Mouse (Mus musculus) E14TG2a.4 (cell line): Measurements from ENCODE around the gene Sfn.

Experiments used
- CTCF ChIP-seq: conservative IDR thresholded peaks from 2 replicates; pipeline ENCODE4 v1.5.1; 2014; ENCODE audit warnings: low read length
- NANOG ChIP-seq: IDR thresholded peaks from 2 replicates; pipeline ENCODE4 v1.6.1; 2014; ENCODE audit warnings: borderline replicate concordance, low read length, mixed read lengths
- POU5F1 ChIP-seq: IDR thresholded peaks from 2 replicates; pipeline ENCODE4 v1.6.1; 2014; ENCODE audit warnings: low read length, borderline replicate concordance

DNA sequence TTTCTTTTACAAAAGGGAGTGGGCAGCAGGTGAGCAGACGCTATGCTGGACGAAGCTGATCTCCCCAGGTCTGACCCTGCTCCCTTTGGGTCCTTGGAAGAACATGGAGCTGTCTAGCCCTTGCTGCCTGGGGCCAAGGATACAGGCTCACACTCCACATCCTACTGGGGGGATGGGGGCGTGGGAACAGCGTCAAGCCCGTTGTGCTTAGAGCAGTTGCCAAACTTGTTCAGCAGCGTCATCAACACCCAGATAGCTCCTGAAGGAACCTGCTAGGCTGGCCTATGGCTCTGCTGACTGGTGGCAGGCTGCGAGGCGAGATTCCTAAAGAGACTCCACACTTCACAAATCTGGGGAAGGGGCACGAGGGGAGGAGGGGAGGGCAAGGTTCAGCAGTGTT is 3.4 kb upstream of the Sfn start:
- TF ChIP-seq CTCF: no peak
- TF ChIP-seq POU5F1: no peak
- TF ChIP-seq NANOG: no peak
